Mouse (Mus musculus) R1 (cell line): ENCODE results near the gene Gps2.
A peak's percentile ranks its signal among the peaks of the same experiment; 100 is the strongest.

Experiments
- DNase-seq: peaks from one replicate; pipeline ENCODE4 v3.0.0-alpha.2; 2018; ENCODE audit warnings: low read depth, low spot score

Gene Gps2

GRCm38 (mm10) chr11:69913554-69914371, at the start of gene Gps2:
Gene Gps2, plus strand, starts transcription at chr11:69913888.
- peak; percentile 98 for DNase-seq

GRCm38 (mm10) chr11:69864138-69864860, 49.4 kb upstream of the Gps2 start:
- DNase-seq: no peak

GRCm38 (mm10) chr11:69865561-69865960, 48.1 kb upstream of the Gps2 start:
- no peak for DNase-seq

GRCm38 (mm10) chr11:69867335-69867734, 46.4 kb upstream of the Gps2 start:
- DNase-seq: no peak

- no peak for DNase-seq
Measured at GRCm38 (mm10) chr11:69870289-69871069, 43.2 kb upstream of the Gps2 start.

- DNase-seq: no peak
Measured at GRCm38 (mm10) chr11:69871822-69872221, 41.9 kb upstream of the Gps2 start.

- no peak for DNase-seq
Measured at GRCm38 (mm10) chr11:69872451-69872850, 41.2 kb upstream of the Gps2 start.

- no peak for DNase-seq
Measured at GRCm38 (mm10) chr11:69876186-69876585, 37.5 kb upstream of the Gps2 start.

- DNase-seq: peak; percentile 94
Measured at GRCm38 (mm10) chr11:69876867-69877266, 36.8 kb upstream of the Gps2 start.

- no peak for DNase-seq
Measured at GRCm38 (mm10) chr11:69877878-69878277, 35.8 kb upstream of the Gps2 start, which contains the start of gene Tmem95. Gene Tmem95, minus strand, starts transcription at chr11:69878018.

GRCm38 (mm10) chr11:69878399-69878798, 35.3 kb upstream of the Gps2 start:
- no peak for DNase-seq

GRCm38 (mm10) chr11:69878952-69879351, 34.7 kb upstream of the Gps2 start:
- no peak for DNase-seq

- no peak for DNase-seq
Measured at GRCm38 (mm10) chr11:69879711-69880110, 34.0 kb upstream of the Gps2 start.

- DNase-seq: peak; percentile 80
Measured at GRCm38 (mm10) chr11:69880506-69880852, 33.2 kb upstream of the Gps2 start.

GRCm38 (mm10) chr11:69880853-69881603, 32.7 kb upstream of the Gps2 start, which contains the start of gene Kctd11:
Gene Kctd11, minus strand, starts transcription at chr11:69881406.
- DNase-seq: peak; percentile 78

GRCm38 (mm10) chr11:69881787-69882670, 31.7 kb upstream of the Gps2 start:
- DNase-seq: no peak

GRCm38 (mm10) chr11:69883066-69883465, 30.6 kb upstream of the Gps2 start:
- DNase-seq: peak; percentile 78

GRCm38 (mm10) chr11:69883527-69884151, 30.0 kb upstream of the Gps2 start:
- no peak for DNase-seq

- DNase-seq: no peak
Measured at GRCm38 (mm10) chr11:69884240-69884639, 29.4 kb upstream of the Gps2 start.

GRCm38 (mm10) chr11:69884663-69885062, 29.0 kb upstream of the Gps2 start:
- no peak for DNase-seq
